Mouse (Mus musculus): ENCODE measurements around the gene Dnmt1. TPM values are rescaled to one million over a fixed set of nuclear protein-coding genes. Genes with fewer than 3 reads are reported as not detected.

Gene Dnmt1
- polyA plus RNA-seq, 1 experiment from 2014 or later = 46.8 TPM

DNA sequence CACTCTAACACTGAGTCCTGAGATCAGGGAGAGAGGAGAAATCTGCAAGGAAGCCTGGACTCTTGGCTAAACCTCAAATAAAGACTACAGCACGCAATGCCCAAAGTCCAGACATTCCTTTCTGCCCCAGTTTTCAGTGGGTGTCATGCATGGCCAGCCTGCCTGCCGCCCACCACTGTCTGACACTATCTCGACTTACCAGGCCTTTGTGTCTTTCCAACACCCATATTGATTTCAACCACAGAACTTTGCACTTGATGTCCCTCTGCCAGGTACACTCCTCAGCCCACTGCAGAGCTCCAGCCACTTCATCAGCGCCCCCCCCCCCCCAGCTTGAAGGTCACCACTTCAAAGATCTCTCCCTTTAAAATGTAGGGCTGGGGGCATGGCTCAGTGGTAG is 97.5 kb downstream of the Dnmt1 start:
- Histone ChIP-seq H3K4me2 (ENCODE audit: low read depth, low read length) (no peak overlapping the region), H3K4me1 (ENCODE audit: control insufficient read depth, insufficient read depth, low read length) (no peaks in the 10 kb centered on the region), H3K36me3 (ENCODE audit: control insufficient read depth, insufficient read depth, low read length) (no peaks in the 10 kb centered on the region), H3K27me3 (replicated peaks; ENCODE audit: control insufficient read depth, insufficient read depth, low read length) (no peaks in the 10 kb centered on the region), H3K9me3 (ENCODE audit: control insufficient read depth, low read length) (no peaks in the 10 kb centered on the region), H3K27ac (replicated peaks; ENCODE audit: low read depth, low read length) (no peak overlapping the region), H3K4me3 (ENCODE audit: low read depth, low read length) (no peak overlapping the region), H3K9ac (ENCODE audit: low read depth, low read length) (no peak overlapping the region)
- DNase-seq (ENCODE audit: low spot score) (no peak), ATAC-seq (ENCODE audit: low read depth) (no peak)
- WGBS = 53% methylated on average over 4 of the region's 4 CpGs

DNA sequence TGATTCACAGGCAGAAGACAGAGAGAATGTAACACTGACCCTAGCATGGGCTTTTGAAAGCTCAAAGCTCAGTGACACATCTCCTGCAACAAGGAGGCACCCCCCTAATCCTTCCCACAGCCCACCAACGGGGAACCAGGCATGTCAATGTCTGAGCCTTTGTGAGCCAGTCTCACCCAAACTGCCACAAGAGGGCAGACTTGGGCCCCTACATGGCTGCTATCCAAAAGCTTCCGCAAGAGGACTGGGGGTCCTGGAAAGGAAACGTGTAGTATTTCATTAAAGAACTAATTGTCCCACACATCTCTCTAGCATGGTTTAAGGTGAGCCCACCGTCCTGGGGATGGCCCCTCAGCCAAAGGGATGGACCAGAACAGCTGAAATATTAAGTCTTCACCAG is 97.9 kb downstream of the Dnmt1 start:
- H3K4me1 ChIP-seq (ENCODE audit: control insufficient read depth, insufficient read depth, low read length) = no peaks in the 10 kb centered on the region
- H3K4me3 ChIP-seq (ENCODE audit: low read depth, low read length) = no peak overlapping the region
- H3K27ac ChIP-seq (replicated peaks; ENCODE audit: low read depth, low read length) = no peak overlapping the region
- no peaks in the 10 kb centered on the region for H3K27me3 ChIP-seq (replicated peaks; ENCODE audit: control insufficient read depth, insufficient read depth, low read length)
- H3K9ac ChIP-seq (ENCODE audit: low read depth, low read length) = no peak overlapping the region
- ATAC-seq (ENCODE audit: low read depth) = no peak
- H3K9me3 ChIP-seq (ENCODE audit: control insufficient read depth, low read length) = no peaks in the 10 kb centered on the region
- no peak overlapping the region for H3K4me2 ChIP-seq (ENCODE audit: low read depth, low read length)
- WGBS = 5% methylated on average over 4 of the region's 4 CpGs
- DNase-seq (ENCODE audit: low spot score) = no peak
- no peaks in the 10 kb centered on the region for H3K36me3 ChIP-seq (ENCODE audit: control insufficient read depth, insufficient read depth, low read length)

DNA sequence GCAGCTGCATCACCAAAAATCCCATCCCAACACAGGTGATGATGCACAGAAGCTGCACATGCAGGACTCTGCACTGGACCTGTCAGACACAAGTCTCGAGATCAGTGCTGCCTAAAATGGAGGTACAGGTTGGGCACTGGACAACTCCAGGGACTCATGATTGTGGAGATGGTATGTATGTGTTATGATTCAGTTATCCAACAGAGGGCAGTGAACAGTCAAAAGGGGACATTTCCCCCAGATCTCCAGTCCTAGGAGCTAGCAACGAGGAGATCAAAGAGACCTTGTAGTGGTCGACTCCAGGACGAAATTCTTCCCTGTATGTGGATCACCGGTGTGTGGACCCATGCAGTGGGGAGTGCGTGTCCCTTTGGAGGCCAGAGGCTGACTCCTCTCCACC is 99.8 kb downstream of the Dnmt1 start:
- no peak for ATAC-seq (ENCODE audit: low read depth)
- Histone ChIP-seq H3K9me3 (ENCODE audit: control insufficient read depth, low read length) (no peaks in the 10 kb centered on the region), H3K4me1 (ENCODE audit: control insufficient read depth, insufficient read depth, low read length) (no peaks in the 10 kb centered on the region), H3K27ac (replicated peaks; ENCODE audit: low read depth, low read length) (no peak overlapping the region), H3K9ac (ENCODE audit: low read depth, low read length) (no peak overlapping the region), H3K27me3 (replicated peaks; ENCODE audit: control insufficient read depth, insufficient read depth, low read length) (no peaks in the 10 kb centered on the region), H3K4me3 (ENCODE audit: low read depth, low read length) (no peak overlapping the region), H3K4me2 (ENCODE audit: low read depth, low read length) (no peak overlapping the region), H3K36me3 (ENCODE audit: control insufficient read depth, insufficient read depth, low read length) (no peaks in the 10 kb centered on the region)
- DNase-seq (ENCODE audit: low spot score) = no peak
- WGBS = 47% methylated on average over 6 of the region's 6 CpGs

Small RNA genes within 50 kb of the gene (microRNA-seq; reads per million reads assigned to microRNA genes)
- gene Mir7081 (ENCODE audit: borderline number of aligned reads) = 0.66 reads per million

Other genes starting within 250 kb of the Dnmt1 start
- gene Olfm2, start 213.5 kb downstream of the Dnmt1 start, polyA plus RNA-seq (2014; fragmentation: Nextera tagmentation; extraction: Ambion mirVana) = 9.2 and 9.7 TPM in 2 replicates
- gene Col5a3, start 144.8 kb downstream of the Dnmt1 start, polyA plus RNA-seq (2014; fragmentation: Nextera tagmentation; extraction: Ambion mirVana) = 8.3 and 13.2 TPM in 2 replicates
- gene Rdh8, start 141.4 kb downstream of the Dnmt1 start, polyA plus RNA-seq (2014; fragmentation: Nextera tagmentation; extraction: Ambion mirVana) = not detected in 2 replicates
- 4.8 and 6.3 TPM in 2 replicates for gene A230050P20Rik, start 91.2 kb downstream of the Dnmt1 start, polyA plus RNA-seq (2014; fragmentation: Nextera tagmentation; extraction: Ambion mirVana)
- 3.4 and 4.2 TPM in 2 replicates for gene Angptl6, start 80.2 kb downstream of the Dnmt1 start, polyA plus RNA-seq (2014; fragmentation: Nextera tagmentation; extraction: Ambion mirVana)
- 65.7 and 76.3 TPM in 2 replicates for gene Ppan, start 71.7 kb downstream of the Dnmt1 start, polyA plus RNA-seq (2014; fragmentation: Nextera tagmentation; extraction: Ambion mirVana)
- gene Eif3g, start 61.3 kb downstream of the Dnmt1 start, polyA plus RNA-seq (2014; fragmentation: Nextera tagmentation; extraction: Ambion mirVana) = 245 and 273 TPM in 2 replicates
- gene S1pr2, start 16.9 kb upstream of the Dnmt1 start, polyA plus RNA-seq (2014; fragmentation: Nextera tagmentation; extraction: Ambion mirVana) = 54.5 and 59.6 TPM in 2 replicates
- 110 and 119 TPM in 2 replicates for gene Mrpl4, start 42.9 kb upstream of the Dnmt1 start, polyA plus RNA-seq (2014; fragmentation: Nextera tagmentation; extraction: Ambion mirVana)
- gene Icam1, start 56.1 kb upstream of the Dnmt1 start, polyA plus RNA-seq (2014; fragmentation: Nextera tagmentation; extraction: Ambion mirVana) = 18.6 and 20.0 TPM in 2 replicates
- 0.65 and 0.69 TPM in 2 replicates for gene Icam4, start 69.5 kb upstream of the Dnmt1 start, polyA plus RNA-seq (2014; fragmentation: Nextera tagmentation; extraction: Ambion mirVana)
- 0.19 TPM in 1 of 2 replicates, not detected in the other for gene Icam5, start 72.2 kb upstream of the Dnmt1 start, polyA plus RNA-seq (2014; fragmentation: Nextera tagmentation; extraction: Ambion mirVana)
- gene Zglp1, start 107.2 kb upstream of the Dnmt1 start, polyA plus RNA-seq (2014; fragmentation: Nextera tagmentation; extraction: Ambion mirVana) = 0.87 and 1.2 TPM in 2 replicates
- 0.24 TPM in 1 of 2 replicates, not detected in the other for gene Gm49373, start 113.2 kb upstream of the Dnmt1 start, polyA plus RNA-seq (2014; fragmentation: Nextera tagmentation; extraction: Ambion mirVana)
- 60.8 and 62.7 TPM in 2 replicates for gene Fdx1l, start 113.7 kb upstream of the Dnmt1 start, polyA plus RNA-seq (2014; fragmentation: Nextera tagmentation; extraction: Ambion mirVana)
- 1.2 and 1.4 TPM in 2 replicates for gene Gm38431, start 132.1 kb upstream of the Dnmt1 start, polyA plus RNA-seq (2014; fragmentation: Nextera tagmentation; extraction: Ambion mirVana)
- gene Raver1, start 132.1 kb upstream of the Dnmt1 start, polyA plus RNA-seq (2014; fragmentation: Nextera tagmentation; extraction: Ambion mirVana) = 64.2 and 71.4 TPM in 2 replicates
- 9.8 and 11.6 TPM in 2 replicates for gene Tyk2, start 171.4 kb upstream of the Dnmt1 start, polyA plus RNA-seq (2014; fragmentation: Nextera tagmentation; extraction: Ambion mirVana)
- 259 and 298 TPM in 2 replicates for gene Cdc37, start 190.1 kb upstream of the Dnmt1 start, polyA plus RNA-seq (2014; fragmentation: Nextera tagmentation; extraction: Ambion mirVana)
- 6.2 and 6.9 TPM in 2 replicates for gene Pde4a, start 205.8 kb upstream of the Dnmt1 start, polyA plus RNA-seq (2014; fragmentation: Nextera tagmentation; extraction: Ambion mirVana)

Measured in embryonic facial prominence, embryonic 14.5 days (tissue).